Mouse (Mus musculus): ENCODE results near the gene Ermn. TPM values are rescaled to one million over a fixed set of nuclear protein-coding genes. Genes with fewer than 3 reads are reported as not detected.
A peak's percentile ranks its signal among the peaks of the same experiment; 100 is the strongest.

Gene Ermn
- 0.27 and 0.47 TPM in 2 replicates for polyA plus RNA-seq (2014; fragmentation: Nextera tagmentation; extraction: Ambion mirVana)

- Histone ChIP-seq H3K9me3 (ENCODE audit: control insufficient read depth, low read length) (no peaks in the 10 kb centered on the region), H3K27ac (replicated peaks; ENCODE audit: low read depth, low read length) (no peak within 1 kb of the TSS), H3K36me3 (ENCODE audit: control insufficient read depth, insufficient read depth, low read length) (no peaks in the 10 kb centered on the region), H3K4me3 (replicated peaks; ENCODE audit: low read depth, low read length) (no peak within 1 kb of the TSS), H3K4me2 (ENCODE audit: low read length) (peak within 1 kb of the TSS; percentile 18; the same call in 1 of the 2 replicates), H3K9ac (replicated peaks; ENCODE audit: low read length) (no peak within 1 kb of the TSS), H3K27me3 (ENCODE audit: control insufficient read depth, insufficient read depth, low read length) (peaks cover 68% of the 10 kb centered on the region), H3K4me1 (ENCODE audit: control insufficient read depth, insufficient read depth, low read length) (no peaks in the 10 kb centered on the region)
- 7% methylated on average over 7 of the region's 7 CpGs for WGBS
- DNase-seq = peak; percentile 72
- ATAC-seq (ENCODE audit: low FRiP score, low TSS enrichment) = peak; percentile 74
Observed at GRCm38 (mm10) chr2:58052821-58053581, at the start of gene Ermn. Gene Ermn (minus strand): TSS chr2:58052864.

DNA sequence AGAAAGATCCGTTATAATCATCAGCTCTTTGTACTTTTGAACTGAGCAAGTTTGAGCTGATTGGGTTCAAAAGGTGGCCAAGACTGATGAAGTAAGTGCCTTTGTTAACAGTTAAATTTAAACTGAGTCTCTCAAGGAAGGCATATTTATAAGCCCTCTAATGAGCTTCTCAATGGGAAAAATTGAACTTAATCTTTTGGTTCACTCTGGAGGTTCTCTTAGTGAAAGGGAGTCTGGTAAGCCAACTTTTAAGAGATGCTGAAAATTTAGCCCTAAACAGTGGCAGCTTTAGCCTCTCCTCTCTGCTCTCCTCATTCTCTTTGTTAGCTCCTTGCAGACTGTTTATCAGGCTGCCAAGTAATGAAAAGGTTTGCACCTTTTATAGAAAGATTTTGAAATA is 42.2 kb upstream of the Ermn start:
- H3K4me2 ChIP-seq (ENCODE audit: low read length) = no peak overlapping the region
- H3K36me3 ChIP-seq (ENCODE audit: control insufficient read depth, insufficient read depth, low read length) = no peaks in the 10 kb centered on the region
- H3K9ac ChIP-seq (replicated peaks; ENCODE audit: low read length) = no peak overlapping the region
- H3K9me3 ChIP-seq (ENCODE audit: control insufficient read depth, low read length) = no peaks in the 10 kb centered on the region
- WGBS = 62% methylated on average over 1 of the region's 1 CpGs
- no peaks in the 10 kb centered on the region for H3K4me1 ChIP-seq (ENCODE audit: control insufficient read depth, insufficient read depth, low read length)
- no peaks in the 10 kb centered on the region for H3K27me3 ChIP-seq (ENCODE audit: control insufficient read depth, insufficient read depth, low read length)
- ATAC-seq (ENCODE audit: low FRiP score, low TSS enrichment) (no peak), DNase-seq (no peak)
- no peak overlapping the region for H3K4me3 ChIP-seq (replicated peaks; ENCODE audit: low read depth, low read length)
- H3K27ac ChIP-seq (replicated peaks; ENCODE audit: low read depth, low read length) = no peak overlapping the region

DNA sequence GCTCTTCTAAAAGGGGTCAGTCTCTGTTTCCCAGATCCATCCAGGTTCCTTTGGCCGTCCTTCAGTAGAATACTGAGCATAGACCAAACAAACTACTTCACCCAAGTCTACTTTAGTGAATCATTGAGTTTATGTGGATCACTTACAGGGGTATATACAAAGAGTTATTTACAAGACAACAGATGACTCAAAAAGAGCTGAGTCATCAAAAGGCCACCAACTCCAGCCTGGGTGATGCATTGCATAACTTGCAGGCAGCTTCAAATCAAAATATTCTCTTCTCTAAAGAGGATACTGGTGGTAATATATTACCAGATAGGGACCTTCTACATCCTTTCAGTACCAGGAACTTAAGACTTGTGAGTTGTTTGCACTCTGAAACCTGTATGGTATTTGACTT is 33.8 kb upstream of the Ermn start:
- Histone ChIP-seq H3K4me2 (ENCODE audit: low read length) (no peak overlapping the region), H3K9me3 (ENCODE audit: control insufficient read depth, low read length) (no peaks in the 10 kb centered on the region), H3K27ac (replicated peaks; ENCODE audit: low read depth, low read length) (no peak overlapping the region), H3K9ac (replicated peaks; ENCODE audit: low read length) (no peak overlapping the region), H3K4me3 (replicated peaks; ENCODE audit: low read depth, low read length) (no peak overlapping the region), H3K27me3 (ENCODE audit: control insufficient read depth, insufficient read depth, low read length) (no peaks in the 10 kb centered on the region), H3K36me3 (ENCODE audit: control insufficient read depth, insufficient read depth, low read length) (no peaks in the 10 kb centered on the region), H3K4me1 (ENCODE audit: control insufficient read depth, insufficient read depth, low read length) (no peaks in the 10 kb centered on the region)
- ATAC-seq (ENCODE audit: low FRiP score, low TSS enrichment) = no peak
- 89% methylated on average over 1 of the region's 1 CpGs for WGBS
- no peak for DNase-seq

DNA sequence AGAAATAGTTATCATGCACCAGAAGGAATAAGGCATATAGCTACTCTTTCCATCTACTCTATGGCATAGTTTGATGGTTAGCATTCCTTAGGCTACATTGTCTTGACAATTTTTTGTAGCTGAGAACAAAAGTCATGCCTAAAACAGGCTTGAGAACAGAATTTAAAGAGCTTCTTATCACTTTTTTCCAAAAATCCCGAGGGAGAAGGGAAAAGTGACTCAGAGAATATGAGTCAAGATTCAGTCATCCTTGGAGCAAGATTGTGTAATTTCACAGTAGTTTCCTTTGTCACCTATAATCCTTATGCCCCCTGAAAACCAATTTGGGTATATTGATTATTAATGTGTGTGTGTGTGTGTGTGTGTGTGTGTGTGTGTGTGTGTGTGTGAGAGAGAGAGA is 27.2 kb upstream of the Ermn start:
- Histone ChIP-seq H3K4me3 (replicated peaks; ENCODE audit: low read depth, low read length) (no peak overlapping the region), H3K27me3 (ENCODE audit: control insufficient read depth, insufficient read depth, low read length) (no peaks in the 10 kb centered on the region), H3K9ac (replicated peaks; ENCODE audit: low read length) (no peak overlapping the region), H3K27ac (replicated peaks; ENCODE audit: low read depth, low read length) (no peak overlapping the region), H3K4me2 (ENCODE audit: low read length) (no peak overlapping the region), H3K4me1 (ENCODE audit: control insufficient read depth, insufficient read depth, low read length) (no peaks in the 10 kb centered on the region), H3K9me3 (ENCODE audit: control insufficient read depth, low read length) (no peaks in the 10 kb centered on the region), H3K36me3 (ENCODE audit: control insufficient read depth, insufficient read depth, low read length) (no peaks in the 10 kb centered on the region)
- no peak for ATAC-seq (ENCODE audit: low FRiP score, low TSS enrichment)
- 64% methylated on average over 1 of the region's 1 CpGs for WGBS
- DNase-seq = no peak

- DNase-seq (peak; percentile 79), ATAC-seq (ENCODE audit: low FRiP score, low TSS enrichment) (peak; percentile 61; the same call in 1 of the 2 replicates)
- Histone ChIP-seq H3K27me3 (ENCODE audit: control insufficient read depth, insufficient read depth, low read length) (peaks cover 54% of the 10 kb centered on the region), H3K4me2 (ENCODE audit: low read length) (no peak overlapping the region), H3K36me3 (ENCODE audit: control insufficient read depth, insufficient read depth, low read length) (no peaks in the 10 kb centered on the region), H3K9ac (replicated peaks; ENCODE audit: low read length) (no peak overlapping the region), H3K4me3 (replicated peaks; ENCODE audit: low read depth, low read length) (no peak overlapping the region), H3K9me3 (ENCODE audit: control insufficient read depth, low read length) (no peaks in the 10 kb centered on the region), H3K4me1 (ENCODE audit: control insufficient read depth, insufficient read depth, low read length) (no peaks in the 10 kb centered on the region), H3K27ac (replicated peaks; ENCODE audit: low read depth, low read length) (no peak overlapping the region)
Observed at GRCm38 (mm10) chr2:58055383-58055782, 2.7 kb upstream of the Ermn start.

DNA sequence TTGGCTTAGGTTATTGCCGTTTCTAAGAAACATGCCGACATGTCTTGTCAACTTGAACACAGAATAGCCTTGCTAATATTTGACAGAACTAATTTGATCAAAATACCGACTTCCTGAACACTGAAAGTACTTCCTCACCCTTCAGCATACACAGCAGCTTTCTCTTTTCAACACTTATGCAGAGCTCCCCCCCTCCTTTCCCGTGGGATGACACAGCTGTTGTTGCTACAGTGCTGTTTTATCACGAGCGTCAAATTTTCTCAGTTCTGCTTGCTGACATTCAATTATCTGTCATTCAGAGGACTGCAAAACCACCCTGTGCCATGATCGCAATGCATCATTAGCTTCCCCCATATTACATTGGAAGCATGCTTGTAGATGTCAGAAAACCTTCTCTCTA is 10.8 kb downstream of the Ermn start:
- Histone ChIP-seq H3K9ac (replicated peaks; ENCODE audit: low read length) (no peak overlapping the region), H3K27ac (replicated peaks; ENCODE audit: low read depth, low read length) (no peak overlapping the region), H3K27me3 (ENCODE audit: control insufficient read depth, insufficient read depth, low read length) (peaks cover 26% of the 10 kb centered on the region), H3K4me2 (ENCODE audit: low read length) (no peak overlapping the region), H3K4me3 (replicated peaks; ENCODE audit: low read depth, low read length) (no peak overlapping the region), H3K36me3 (ENCODE audit: control insufficient read depth, insufficient read depth, low read length) (no peaks in the 10 kb centered on the region), H3K4me1 (ENCODE audit: control insufficient read depth, insufficient read depth, low read length) (no peaks in the 10 kb centered on the region), H3K9me3 (ENCODE audit: control insufficient read depth, low read length) (no peaks in the 10 kb centered on the region)
- DNase-seq (peak; percentile 38), ATAC-seq (ENCODE audit: low FRiP score, low TSS enrichment) (no peak)
- 75% methylated on average over 7 of the region's 7 CpGs for WGBS

GRCm38 (mm10) chr2:58036926-58037325 is 15.7 kb downstream of the Ermn start:
- H3K9me3 ChIP-seq (ENCODE audit: control insufficient read depth, low read length) = no peaks in the 10 kb centered on the region
- 96% methylated on average over 2 of the region's 2 CpGs for WGBS
- H3K27ac ChIP-seq (replicated peaks; ENCODE audit: low read depth, low read length) = no peak overlapping the region
- H3K27me3 ChIP-seq (ENCODE audit: control insufficient read depth, insufficient read depth, low read length) = peaks cover 3% of the 10 kb centered on the region; the same call in 1 of the 2 replicates
- no peak overlapping the region for H3K4me3 ChIP-seq (replicated peaks; ENCODE audit: low read depth, low read length)
- ATAC-seq (ENCODE audit: low FRiP score, low TSS enrichment) (no peak), DNase-seq (no peak)
- H3K4me1 ChIP-seq (ENCODE audit: control insufficient read depth, insufficient read depth, low read length) = no peaks in the 10 kb centered on the region
- no peak overlapping the region for H3K9ac ChIP-seq (replicated peaks; ENCODE audit: low read length)
- H3K36me3 ChIP-seq (ENCODE audit: control insufficient read depth, insufficient read depth, low read length) = no peaks in the 10 kb centered on the region
- H3K4me2 ChIP-seq (ENCODE audit: low read length) = no peak overlapping the region

DNA sequence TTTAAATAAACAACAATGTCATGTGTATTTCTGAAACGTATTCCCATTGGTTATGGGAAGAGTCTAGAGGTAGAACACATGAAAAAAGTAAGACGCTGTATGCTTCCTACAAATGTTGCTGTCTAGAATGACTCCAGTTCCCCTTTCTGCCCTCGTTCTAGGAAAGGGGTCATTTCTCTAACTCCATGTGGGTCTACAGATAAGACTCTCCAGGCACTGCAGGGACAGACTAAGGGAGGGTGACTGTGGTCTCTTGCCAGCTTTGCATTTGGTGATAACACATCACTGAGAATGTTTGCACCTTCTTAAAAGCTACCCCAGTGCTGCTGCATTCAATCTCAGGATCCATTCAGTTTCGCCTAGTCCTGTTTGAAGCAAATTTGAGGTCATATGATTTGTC is 17.0 kb downstream of the Ermn start:
- Histone ChIP-seq H3K27me3 (ENCODE audit: control insufficient read depth, insufficient read depth, low read length) (no peaks in the 10 kb centered on the region; the same call in 1 of the 2 replicates), H3K4me2 (ENCODE audit: low read length) (no peak overlapping the region), H3K4me1 (ENCODE audit: control insufficient read depth, insufficient read depth, low read length) (no peaks in the 10 kb centered on the region), H3K4me3 (replicated peaks; ENCODE audit: low read depth, low read length) (no peak overlapping the region), H3K9ac (replicated peaks; ENCODE audit: low read length) (no peak overlapping the region), H3K9me3 (ENCODE audit: control insufficient read depth, low read length) (no peaks in the 10 kb centered on the region), H3K36me3 (ENCODE audit: control insufficient read depth, insufficient read depth, low read length) (no peaks in the 10 kb centered on the region), H3K27ac (replicated peaks; ENCODE audit: low read depth, low read length) (no peak overlapping the region)
- WGBS = 84% methylated on average over 4 of the region's 4 CpGs
- no peak for ATAC-seq (ENCODE audit: low FRiP score, low TSS enrichment)
- no peak for DNase-seq

DNA sequence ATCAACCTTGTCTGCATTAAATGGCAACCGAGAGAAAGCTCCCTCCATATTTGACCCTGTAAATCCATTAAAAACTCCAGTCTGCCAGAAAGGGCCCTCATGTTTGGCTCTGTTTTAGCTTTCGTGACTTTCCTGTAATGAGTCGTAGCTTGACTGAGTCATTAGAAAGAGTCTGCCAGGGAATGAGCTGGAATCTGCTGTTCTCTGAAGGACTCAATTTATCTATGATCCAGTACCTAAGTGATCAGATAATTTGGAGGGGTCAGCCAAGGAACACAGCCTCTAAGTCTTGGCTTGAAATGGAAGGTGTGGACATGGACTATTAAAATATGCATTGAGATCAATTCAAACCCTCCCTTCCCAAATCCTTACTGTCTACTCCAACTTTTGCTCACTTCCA is 21.2 kb downstream of the Ermn start:
- ATAC-seq (ENCODE audit: low FRiP score, low TSS enrichment) (no peak), DNase-seq (no peak)
- 94% methylated on average over 3 of the region's 3 CpGs for WGBS
- Histone ChIP-seq H3K4me2 (ENCODE audit: low read length) (no peak overlapping the region), H3K9me3 (ENCODE audit: control insufficient read depth, low read length) (no peaks in the 10 kb centered on the region), H3K27me3 (ENCODE audit: control insufficient read depth, insufficient read depth, low read length) (no peaks in the 10 kb centered on the region; the same call in 1 of the 2 replicates), H3K4me1 (ENCODE audit: control insufficient read depth, insufficient read depth, low read length) (no peaks in the 10 kb centered on the region), H3K27ac (replicated peaks; ENCODE audit: low read depth, low read length) (no peak overlapping the region), H3K4me3 (replicated peaks; ENCODE audit: low read depth, low read length) (no peak overlapping the region), H3K9ac (replicated peaks; ENCODE audit: low read length) (no peak overlapping the region), H3K36me3 (ENCODE audit: control insufficient read depth, insufficient read depth, low read length) (no peaks in the 10 kb centered on the region)

All from midbrain, embryonic 14.5 days (tissue).